Mouse (Mus musculus): ENCODE results near the gene Olfr1359.
"Not testable (repeated sequence)": the region's sequence is repeated elsewhere in the genome, so short reads cannot be mapped to it uniquely, and the experiment has no call there.

Gene Olfr1359

GRCm38 (mm10) chr13:21697811-21698210 is at the start of gene Olfr1359:
Olfr1359 (plus strand) TSS chr13:21698111.
- DNase-seq (ENCODE audit: low read depth): no peak

GRCm38 (mm10) chr13:21663286-21663685 is 34.6 kb upstream of the Olfr1359 start, which contains the start of gene Olfr1361:
Olfr1361 (minus strand) TSS chr13:21663386.
- DNase-seq (ENCODE audit: low read depth): no peak

GRCm38 (mm10) chr13:21677305-21677704 is 20.6 kb upstream of the Olfr1359 start, which contains the start of gene Olfr1360:
Olfr1360 (minus strand) TSS chr13:21677405.
- DNase-seq (ENCODE audit: low read depth): no peak

GRCm38 (mm10) chr13:21706669-21707068 is 8.8 kb downstream of the Olfr1359 start:
- DNase-seq (ENCODE audit: low read depth): no peak

GRCm38 (mm10) chr13:21710031-21710711 is 12.3 kb downstream of the Olfr1359 start:
- DNase-seq (ENCODE audit: low read depth): peak; percentile 81

GRCm38 (mm10) chr13:21710821-21711525 is 13.1 kb downstream of the Olfr1359 start:
- DNase-seq (ENCODE audit: low read depth): peak; percentile 59

DNA sequence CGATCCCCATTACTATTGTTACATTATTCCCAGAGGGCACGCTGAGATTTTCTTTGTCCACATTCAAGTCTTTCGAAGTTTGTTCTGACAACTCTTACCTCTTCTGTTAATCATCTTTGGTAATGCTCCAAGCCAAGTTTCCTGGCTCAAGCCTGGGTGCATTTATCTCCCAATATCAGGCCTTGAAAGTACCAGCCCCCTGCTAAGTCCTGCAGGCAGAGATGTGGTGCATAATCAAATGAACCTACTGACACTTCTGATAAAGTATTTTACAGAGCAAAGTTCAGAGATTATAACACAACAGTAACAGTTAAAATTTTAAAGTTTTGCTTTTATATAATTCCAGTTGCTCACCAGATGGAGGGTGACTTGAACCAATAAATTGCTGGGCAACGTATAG is 13.8 kb downstream of the Olfr1359 start:
- DNase-seq (ENCODE audit: low read depth): no peak

GRCm38 (mm10) chr13:21714725-21715124 is 16.8 kb downstream of the Olfr1359 start:
- peak; percentile 77 for DNase-seq (ENCODE audit: low read depth)

DNA sequence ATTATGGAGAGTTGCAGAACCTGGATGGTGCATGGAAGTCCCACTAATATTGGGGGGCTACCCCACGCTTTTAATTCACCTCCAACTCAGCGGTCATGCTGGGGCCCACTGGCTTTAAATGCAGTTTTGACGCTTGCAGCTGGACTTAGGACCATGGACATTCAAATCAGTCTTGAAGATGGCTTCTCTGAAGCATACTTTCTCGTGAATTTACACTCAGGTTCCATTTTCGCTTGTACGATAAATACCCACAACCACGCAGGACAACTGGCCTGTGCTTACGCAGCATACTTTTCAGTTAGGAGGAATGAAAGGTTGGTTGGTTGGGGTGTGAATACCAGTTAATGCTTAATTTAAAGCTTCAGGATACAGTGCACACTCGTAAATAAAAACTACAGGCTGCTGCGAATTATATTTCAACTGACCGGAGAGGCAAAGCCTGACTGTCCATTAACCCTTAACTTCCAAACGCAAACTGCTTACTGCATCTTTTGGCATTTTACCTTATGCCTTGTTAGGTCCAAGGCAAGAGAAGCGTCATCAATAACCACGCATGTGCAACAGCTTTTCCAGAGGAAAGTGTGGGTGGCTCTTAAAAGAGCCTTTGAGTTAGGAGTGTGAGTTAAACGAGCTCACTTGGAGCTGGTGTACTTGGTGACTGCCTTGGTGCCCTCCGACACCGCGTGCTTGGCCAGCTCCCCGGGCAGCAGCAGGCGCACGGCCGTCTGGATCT is 17.4 kb downstream of the Olfr1359 start:
- DNase-seq (ENCODE audit: low read depth): peak; percentile 66

- DNase-seq (ENCODE audit: low read depth): peak; percentile 92
Observed at GRCm38 (mm10) chr13:21715864-21716539, 18.1 kb downstream of the Olfr1359 start, which contains the start of the genes Hist1h2bl and Hist1h2ai. Hist1h2bl (minus strand) TSS chr13:21716143. Hist1h2ai (plus strand) TSS chr13:21716422.

DNA sequence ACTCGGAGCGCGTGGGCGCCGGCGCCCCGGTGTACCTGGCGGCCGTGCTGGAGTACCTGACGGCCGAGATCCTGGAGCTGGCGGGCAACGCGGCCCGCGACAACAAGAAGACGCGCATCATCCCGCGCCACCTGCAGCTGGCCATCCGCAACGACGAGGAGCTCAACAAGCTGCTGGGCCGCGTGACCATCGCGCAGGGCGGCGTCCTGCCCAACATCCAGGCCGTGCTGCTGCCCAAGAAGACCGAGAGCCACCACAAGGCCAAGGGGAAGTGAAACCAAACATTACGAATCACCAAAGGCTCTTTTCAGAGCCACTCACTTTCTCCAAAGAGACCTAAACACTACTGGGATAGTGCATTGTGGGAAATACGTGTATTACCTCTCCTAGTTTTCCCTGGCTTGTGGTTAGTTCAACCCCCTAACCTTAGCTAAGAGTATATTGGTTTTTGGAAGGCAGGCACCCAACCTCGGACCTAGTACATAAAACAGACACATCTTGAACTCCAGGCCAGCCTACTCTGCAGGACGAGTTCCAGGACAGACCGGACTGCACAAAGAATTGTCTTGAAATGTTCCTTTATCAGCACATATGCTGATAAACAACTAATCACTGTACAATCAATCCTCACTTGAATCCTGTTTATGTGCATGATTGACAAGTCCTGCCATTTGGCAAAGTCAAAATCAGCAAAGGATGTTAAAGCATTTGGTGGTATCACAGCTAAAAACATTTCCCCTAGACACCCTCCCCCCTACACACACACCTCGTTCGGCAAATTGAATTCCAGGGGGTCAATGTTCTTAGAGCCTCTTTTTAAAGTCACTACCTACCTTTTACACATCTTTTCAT is 18.9 kb downstream of the Olfr1359 start:
- not testable (repeated sequence) for DNase-seq (ENCODE audit: low read depth)

- DNase-seq (ENCODE audit: low read depth): peak; percentile 90
Observed at GRCm38 (mm10) chr13:21717397-21718357, 19.8 kb downstream of the Olfr1359 start, which contains the start of gene Hist1h3h. Hist1h3h (plus strand) TSS chr13:21717659.

DNA sequence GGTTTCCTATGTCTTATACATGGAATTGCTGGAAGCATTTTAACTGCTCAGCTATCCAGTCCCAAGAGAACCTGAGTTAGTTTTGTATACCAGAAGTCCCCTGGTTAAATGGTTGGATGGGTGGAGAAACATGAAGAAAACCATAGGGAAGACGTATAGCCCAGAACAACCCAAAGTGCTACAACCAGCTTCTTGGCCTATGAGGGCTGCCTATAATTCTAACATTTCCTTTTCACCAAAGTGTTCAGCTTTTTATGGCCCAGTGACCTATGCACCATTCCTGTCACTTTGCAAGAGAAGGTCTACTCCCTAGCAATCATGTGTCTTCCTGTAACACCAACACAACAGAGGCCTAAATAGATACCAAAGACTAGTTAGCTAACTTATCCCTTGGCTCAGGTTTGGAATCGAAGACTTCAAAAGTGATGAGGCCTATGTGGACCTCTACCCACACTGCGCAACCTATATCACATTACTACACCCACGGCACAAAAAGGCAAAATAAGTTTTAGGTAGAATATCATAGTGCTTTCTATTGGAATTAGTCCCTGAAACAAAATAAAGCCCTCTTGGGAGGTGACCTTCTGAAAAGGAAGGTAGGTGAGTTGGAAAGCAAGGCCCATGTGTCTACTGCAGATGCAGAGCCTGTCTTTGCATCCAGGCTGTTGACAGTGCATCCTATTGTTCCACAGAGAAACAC is 20.6 kb downstream of the Olfr1359 start:
- DNase-seq (ENCODE audit: low read depth): peak; percentile 56

GRCm38 (mm10) chr13:21721107-21721756 is 23.3 kb downstream of the Olfr1359 start:
- not testable (repeated sequence) for DNase-seq (ENCODE audit: low read depth)

DNA sequence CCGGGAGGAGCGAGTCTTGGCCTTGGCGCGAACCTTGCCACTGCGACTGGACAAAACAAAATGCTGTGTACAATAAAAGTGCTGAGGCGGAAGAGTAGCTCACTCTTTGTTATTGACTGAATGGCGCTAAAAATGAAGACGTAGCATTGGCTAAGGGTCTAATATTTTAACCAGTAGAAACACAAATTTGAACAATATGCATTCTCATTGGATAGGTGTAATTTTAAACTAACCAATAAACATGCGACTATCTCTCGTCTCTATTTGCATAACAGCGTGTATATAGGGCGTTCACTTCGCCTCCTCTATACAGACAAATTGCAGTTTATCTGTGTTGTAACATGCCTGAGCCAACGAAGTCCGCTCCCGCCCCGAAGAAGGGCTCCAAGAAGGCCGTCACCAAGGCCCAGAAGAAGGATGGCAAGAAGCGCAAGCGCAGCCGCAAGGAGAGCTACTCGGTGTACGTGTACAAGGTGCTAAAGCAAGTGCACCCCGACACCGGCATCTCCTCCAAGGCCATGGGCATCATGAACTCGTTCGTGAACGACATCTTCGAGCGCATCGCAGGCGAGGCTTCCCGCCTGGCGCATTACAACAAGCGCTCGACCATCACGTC is 24.0 kb downstream of the Olfr1359 start, which contains the start of gene Hist1h2bm:
Hist1h2bm (plus strand) TSS at position 288 of the 616 bp plus-strand sequence.
- peak; percentile 82 for DNase-seq (ENCODE audit: low read depth)

DNA sequence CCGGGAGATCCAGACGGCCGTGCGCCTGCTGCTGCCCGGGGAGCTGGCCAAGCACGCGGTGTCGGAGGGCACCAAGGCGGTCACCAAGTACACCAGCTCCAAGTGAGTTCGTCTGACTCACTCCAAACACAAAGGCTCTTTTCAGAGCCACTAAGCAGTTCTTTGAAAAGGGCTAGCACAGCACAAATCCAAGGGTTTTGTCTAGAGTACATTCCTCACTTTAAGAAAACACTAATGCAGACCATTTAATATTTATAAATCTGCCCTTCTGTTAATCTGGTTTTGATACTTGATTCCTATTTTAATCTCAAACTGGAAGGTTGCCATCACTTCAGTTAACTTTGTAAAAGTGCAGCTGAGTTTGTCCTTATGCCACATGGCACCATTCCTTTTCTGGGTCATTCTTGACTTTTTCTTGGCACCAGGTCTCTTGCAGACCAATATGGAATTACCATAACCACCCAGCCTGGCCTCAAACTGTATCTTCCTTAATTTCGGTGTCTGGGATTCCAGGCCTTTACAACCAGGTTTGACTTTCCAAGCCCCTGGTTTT is 24.5 kb downstream of the Olfr1359 start:
- no peak for DNase-seq (ENCODE audit: low read depth)

- no peak for DNase-seq (ENCODE audit: low read depth)
Observed at GRCm38 (mm10) chr13:21722993-21723836, 25.3 kb downstream of the Olfr1359 start.
